Mouse (Mus musculus) testis, adult 2 months (tissue): ENCODE measurements around the gene Fto.

ENCODE experiments used
- CTCF ChIP-seq: fragments of 200-500 bp; IDR thresholded peaks from 2 replicates; pipeline ENCODE4 v1.5.1; 2012; ENCODE audit warnings: low read depth, mild to moderate bottlenecking, inconsistent platforms, low read length, moderate library complexity; ENCODE audit not compliant: control insufficient read depth, insufficient read depth, insufficient replicate concordance
- POLR2A ChIP-seq: fragments of 200-500 bp; IDR thresholded peaks from 2 replicates; pipeline ENCODE4 v1.6.1; 2012; ENCODE audit warnings: low read depth, mild to moderate bottlenecking, inconsistent platforms, low read length, moderate library complexity; ENCODE audit not compliant: control insufficient read depth

DNA sequence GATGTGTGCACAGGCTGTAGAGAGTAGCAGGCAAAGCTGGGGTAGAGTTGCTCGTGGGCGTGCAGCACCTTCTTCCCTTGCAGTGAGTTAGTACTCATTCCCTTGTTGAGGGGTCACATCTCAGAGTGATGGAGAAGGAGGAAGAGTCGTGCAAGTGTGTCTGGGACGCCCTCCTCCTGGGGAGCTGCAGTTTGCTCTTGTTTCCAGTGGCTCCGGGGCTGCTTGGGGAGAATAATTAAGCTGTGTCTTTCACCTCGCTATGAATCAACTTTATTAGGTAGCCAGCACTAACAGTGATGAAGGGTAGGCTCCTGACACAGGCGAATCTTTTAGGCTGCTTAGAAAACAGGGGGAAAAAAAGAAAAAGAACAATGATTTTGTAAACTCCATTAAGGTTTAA lies 203.1 kb downstream of the Fto start:
- TF ChIP-seq CTCF: no peak
- no peak for TF ChIP-seq POLR2A
